Mouse (Mus musculus) CH12F3 (cell line): ENCODE data around the gene Tubb5.
"Not testable (repeated sequence)": the region's sequence is repeated elsewhere in the genome, so short reads cannot be mapped to it uniquely, and the experiment has no call there.

Experiments
- in situ Hi-C: fragments of 300-500 bp; cut with MboI; formaldehyde crosslinking; loops from 2 replicates; pipeline ENCODE4 v1.14.3; 2020; ENCODE audit warnings: low sequenced_read_pairs

Gene Tubb5

DNA sequence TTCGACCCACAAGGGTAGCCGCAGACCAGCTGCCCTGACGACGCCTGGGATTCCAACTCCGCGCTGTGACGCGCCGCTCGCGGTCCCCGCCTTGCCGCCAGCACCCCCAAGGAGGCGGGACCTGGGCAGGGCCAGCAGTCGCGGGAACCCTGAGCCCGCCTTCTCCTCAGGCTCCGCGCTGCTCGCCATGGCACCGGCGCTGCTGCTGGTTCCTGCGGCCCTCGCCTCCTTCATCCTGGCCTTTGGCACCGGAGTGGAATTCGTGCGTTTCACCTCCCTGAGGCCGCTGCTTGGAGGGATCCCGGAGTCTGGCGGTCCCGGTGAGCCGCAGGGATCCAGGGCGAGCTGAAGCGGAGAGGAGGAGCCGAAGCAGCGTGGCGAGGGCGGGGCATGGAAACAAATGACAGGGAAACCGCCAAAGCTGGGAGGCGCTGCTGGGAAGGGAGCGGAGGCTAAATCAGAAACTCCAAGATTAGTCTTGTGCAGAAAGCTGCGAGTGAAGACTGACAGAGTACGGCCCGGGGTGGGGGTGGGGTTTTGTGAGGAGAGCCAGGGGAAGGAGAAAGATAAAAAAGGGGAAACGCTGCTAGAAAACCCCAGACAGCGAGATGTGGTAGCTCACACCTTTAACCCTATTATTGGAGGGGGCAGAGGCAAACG is 23.2 kb upstream of the Tubb5 start, which contains the start of gene Nrm:
Nrm (plus strand) TSS at position 121 of the 660 bp plus-strand sequence.
- in situ Hi-C loops: no loop called here

DNA sequence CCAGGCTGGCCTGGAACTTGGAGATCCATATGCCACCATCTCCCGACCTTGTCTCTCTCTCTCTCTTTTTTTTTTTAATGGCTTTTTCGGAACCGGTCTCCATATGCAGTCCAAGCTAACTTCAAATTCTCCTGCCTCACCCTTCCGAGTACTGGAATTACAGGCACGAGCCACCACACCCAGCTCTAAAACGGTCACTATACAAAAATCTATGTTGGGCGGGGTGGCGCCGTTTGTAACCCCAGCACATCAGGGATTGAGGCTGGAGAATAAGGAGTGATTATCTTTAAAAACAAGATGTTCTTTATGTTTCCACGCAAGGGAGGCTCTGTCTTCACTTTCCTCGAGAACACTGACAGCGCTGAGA is 22.7 kb upstream of the Tubb5 start:
- in situ Hi-C loops: no loop called here

DNA sequence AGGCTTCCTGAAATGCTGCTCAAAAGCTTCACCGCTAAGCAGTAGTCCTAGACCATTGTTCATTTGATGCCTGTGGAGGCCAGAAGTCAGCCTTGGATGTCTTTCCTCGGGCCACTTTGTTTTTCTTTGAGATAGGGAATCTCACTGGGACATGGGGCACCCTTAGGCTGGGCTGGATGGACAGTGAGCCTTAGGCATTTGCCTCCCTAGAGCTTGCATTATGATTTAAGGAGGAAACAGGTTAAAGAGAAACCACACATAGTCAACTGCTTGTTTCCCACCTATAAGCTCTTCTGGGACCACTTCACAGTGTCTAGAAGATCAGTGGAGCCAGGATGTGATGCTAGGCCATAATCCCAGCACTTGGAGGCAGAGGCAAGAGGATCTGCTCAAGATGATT is 21.7 kb upstream of the Tubb5 start:
- in situ Hi-C loops: no loop called here

DNA sequence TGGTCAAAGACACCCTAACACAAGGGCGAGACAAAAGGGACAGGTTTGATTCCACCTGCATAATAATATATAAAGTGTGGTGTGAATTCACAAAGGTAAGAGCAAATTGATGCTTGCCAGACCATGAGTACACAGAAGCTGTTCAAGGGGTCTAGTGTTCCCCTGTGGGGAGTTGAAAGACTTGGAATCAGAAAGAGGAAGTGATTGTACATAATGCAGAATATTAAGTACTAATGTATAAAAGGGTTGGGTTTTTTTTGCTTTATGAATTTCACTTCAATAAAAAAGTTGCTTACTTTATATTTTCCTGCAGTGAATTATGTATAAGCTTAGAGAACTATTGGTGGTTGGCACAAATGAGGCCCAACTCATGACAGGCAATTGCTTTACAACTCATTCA is 21.3 kb upstream of the Tubb5 start:
- in situ Hi-C loops: no loop called here

DNA sequence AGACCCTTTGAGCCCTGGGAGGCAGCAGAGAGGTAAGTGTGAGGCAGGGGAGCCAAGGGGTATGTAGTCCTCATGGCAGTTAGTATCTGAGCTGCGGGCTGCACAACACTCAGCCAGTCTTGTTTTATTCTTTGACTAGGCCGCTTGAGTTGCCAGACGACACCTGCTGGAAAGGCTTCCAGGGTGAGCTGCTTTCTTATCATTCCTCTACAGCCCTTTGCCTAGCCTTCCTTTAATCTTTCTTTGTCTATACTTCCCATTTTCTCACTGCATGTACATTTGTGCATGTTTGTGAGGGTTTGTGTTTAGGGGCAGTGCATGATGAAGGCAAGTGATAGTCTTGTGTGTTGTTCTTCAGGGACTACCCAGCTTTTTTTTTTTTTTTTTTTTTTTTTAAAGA is 12.9 kb upstream of the Tubb5 start:
- in situ Hi-C loops: no loop called here

DNA sequence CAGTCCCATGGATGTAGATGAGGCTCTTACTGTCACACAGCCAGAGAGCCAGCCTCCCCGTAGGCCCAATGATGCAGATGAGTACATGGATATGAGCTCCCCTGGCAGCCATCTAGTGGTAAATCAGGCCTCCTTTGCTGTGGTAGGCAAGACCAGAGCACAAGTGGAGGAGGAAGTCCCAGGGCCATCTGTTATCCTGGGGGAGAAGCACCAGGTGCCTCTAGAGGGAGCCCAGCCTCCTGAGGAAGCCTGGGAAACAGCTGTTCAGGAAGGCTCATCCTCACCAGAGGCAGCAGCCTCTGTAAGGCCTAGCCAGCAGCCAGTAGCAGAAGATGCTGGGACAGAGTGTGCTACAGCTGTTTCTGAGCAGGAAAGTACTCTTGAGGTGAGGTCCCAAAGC is 10.0 kb upstream of the Tubb5 start:
- in situ Hi-C loops: no loop called here

DNA sequence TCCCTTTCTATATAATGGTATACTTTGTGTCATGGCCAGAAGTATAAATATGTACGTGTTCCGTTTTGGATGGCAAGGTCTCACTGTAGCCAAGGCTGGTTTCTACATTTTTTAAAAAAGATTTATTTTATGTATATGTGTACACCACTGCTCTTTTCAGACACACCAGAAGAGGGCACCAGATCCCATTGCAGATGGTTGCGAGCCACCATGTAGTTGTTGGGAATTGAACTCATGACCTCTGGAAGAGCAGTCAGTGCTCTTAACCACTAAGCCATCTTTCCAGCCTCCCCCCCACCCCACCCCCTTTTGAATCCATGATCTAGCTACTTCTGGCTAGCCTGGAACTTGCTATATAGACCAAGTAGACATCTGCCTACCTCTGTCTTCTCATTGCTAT is 5.4 kb upstream of the Tubb5 start:
- in situ Hi-C loops: no loop called here

DNA sequence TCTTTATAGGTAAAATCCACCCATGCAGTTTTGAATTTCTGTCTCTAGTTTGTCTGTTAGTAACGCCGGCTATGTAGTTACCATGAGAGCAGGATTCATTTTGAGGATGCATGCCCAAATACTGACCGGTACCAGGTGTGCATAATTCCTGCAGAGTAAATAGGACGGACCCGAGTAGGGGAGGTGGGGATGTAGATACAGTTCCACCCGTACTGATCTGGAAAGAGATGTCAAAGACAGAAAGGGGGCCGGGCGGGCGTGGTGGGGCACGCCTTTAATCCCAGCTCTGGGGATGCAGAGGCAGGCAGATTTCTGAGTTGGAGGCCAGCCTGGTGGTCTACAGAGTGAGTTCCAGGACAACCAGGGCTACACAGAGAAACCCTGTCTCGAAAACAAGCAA is 3.9 kb upstream of the Tubb5 start:
- in situ Hi-C loops: no loop called here

DNA sequence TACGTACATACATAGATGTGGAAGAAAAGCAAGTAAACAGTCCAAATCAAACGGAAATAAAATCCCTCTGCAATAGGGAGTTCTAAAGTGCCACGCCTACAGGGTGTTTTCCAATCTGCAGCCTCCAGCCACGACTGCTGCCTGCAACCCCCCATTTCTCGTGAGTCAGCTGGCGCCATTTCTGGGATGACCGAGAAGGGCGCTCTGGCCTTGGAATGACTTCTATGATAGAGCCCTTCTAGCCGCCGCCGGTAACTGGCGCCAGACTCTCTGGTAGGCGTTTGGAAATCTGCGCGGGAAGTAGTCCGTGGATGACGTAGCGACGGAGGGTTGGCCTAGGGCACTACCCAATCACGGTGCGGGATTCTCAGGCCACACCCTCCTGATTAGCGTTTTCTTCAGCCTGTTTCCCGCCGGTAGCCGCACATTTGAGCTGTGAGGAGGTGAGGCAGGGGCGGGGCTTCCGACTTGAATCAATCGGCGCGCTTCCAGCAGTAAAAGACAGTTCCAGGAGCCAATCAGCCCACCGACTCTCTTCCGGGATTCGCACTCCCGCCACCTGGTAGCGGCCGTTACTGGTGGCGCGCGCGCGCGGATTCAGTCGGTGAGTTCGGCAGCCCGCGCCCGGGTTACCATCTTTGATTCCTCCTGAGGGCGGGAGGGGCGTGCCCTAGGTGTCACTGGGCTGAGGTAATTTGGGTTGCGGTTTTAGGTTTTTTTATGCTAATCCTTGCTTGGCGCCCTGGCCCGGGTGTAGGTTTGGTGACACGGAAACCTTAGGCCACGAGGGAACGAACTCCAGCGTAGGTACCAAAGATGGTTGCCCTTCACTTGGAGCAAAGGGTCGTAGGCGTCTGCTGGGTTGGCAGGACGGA is 3.2 kb upstream of the Tubb5 start, which contains the start of gene Mdc1:
Mdc1 (plus strand) TSS at position 440 of the 875 bp plus-strand sequence.
- in situ Hi-C loops: no loop called here

DNA sequence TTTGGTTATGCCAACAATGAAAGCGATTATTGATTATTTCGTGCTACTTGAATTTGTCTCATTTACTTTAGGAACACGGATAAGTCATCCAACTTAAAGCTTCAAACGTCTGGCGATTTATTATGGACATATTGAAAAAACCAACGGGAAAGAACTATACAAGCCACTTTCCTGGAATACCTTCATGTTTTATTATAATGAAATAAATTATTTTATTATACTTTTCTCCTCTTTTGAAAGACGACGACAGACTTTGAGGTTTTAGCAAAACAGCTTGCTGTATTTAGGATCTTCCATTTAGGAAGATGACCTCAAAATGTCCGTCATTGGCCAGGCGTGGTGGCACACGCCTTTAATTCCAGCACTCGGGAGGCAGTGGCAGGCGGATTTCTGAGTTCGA is 2.5 kb upstream of the Tubb5 start:
- in situ Hi-C loops: no loop called here

DNA sequence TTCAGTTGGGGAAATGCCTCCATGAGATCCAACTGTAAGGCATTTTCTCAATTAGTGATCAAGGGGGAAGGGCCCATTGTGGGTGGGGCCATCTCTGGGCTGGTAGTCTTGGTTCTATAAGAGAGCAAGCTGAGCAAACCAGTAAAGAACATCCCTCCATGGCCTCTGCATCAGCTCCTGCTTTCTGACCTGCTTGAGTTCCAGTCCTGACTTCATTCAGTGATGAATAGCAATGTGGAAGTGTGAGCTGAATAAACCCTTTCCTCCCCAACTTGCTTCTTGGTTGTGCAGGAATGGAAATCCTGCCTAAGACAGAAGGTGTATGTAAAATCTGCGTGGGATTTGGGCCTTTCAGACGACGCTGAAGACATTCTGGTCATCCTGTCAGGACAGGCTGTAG is 896 bp upstream of the Tubb5 start:
- in situ Hi-C loops: not testable (repeated sequence)

DNA sequence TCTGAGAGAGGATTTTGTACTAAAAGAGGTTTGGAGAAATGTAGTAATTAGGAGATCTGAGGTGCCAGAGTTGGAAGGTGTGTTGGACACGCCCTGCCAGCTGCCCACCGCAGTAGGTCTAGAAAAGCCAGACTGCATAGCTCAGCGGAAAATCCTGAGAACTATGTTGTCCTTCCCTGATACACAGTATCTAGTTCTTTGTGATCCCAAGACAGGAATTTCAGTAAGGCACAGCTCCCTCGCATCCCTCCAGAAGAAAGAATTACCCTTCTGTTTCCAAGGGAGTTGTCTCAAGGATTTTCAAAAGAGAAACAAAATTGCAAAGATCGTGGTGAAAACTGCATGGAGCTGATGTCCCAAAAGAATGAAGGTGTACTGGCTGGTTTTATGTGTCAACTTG is 464 bp upstream of the Tubb5 start:
- in situ Hi-C loops: no loop called here

DNA sequence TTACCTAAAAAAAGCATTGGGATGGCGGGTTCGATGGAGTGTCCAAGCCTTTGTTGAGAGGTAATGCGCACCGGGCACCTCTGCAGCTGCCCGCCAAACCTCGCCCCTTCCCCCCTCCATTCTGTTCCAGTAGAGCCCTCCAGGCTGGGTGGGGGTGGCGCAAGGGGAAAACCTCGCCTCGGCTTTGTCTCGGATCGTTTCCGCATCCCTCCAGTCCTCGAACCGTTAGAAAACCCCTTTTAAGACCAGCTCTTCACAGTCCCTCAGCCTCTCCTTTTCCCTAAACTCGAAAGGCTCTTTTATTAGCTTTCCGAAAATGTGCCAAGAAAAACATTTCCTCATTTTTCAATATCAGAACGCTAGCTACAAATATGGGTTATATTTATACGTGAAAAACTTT is 619 bp downstream of the Tubb5 start:
- in situ Hi-C loops: no loop called here

DNA sequence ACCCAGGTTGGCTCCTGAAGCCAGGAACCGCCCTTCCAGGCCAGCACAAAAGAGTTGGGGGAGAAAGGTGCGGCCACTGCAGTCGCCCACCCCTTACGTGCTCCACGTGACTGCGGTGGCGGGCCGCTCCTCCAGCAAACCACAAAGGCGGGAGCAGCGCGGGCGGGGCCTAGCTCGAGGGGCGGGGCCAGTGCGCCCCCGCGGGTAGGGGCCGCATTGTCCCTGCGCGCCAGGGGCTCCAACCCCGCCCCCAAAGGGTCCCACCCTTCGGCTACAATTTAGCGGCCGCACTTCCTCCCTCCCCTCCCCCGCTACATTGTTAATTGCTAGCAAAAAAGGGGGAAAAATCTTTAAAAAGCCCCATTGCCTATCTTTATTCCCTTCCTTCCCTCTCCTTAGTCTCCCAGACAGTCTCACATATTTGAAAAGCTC is 1.1 kb downstream of the Tubb5 start:
- in situ Hi-C loops: no loop called here

DNA sequence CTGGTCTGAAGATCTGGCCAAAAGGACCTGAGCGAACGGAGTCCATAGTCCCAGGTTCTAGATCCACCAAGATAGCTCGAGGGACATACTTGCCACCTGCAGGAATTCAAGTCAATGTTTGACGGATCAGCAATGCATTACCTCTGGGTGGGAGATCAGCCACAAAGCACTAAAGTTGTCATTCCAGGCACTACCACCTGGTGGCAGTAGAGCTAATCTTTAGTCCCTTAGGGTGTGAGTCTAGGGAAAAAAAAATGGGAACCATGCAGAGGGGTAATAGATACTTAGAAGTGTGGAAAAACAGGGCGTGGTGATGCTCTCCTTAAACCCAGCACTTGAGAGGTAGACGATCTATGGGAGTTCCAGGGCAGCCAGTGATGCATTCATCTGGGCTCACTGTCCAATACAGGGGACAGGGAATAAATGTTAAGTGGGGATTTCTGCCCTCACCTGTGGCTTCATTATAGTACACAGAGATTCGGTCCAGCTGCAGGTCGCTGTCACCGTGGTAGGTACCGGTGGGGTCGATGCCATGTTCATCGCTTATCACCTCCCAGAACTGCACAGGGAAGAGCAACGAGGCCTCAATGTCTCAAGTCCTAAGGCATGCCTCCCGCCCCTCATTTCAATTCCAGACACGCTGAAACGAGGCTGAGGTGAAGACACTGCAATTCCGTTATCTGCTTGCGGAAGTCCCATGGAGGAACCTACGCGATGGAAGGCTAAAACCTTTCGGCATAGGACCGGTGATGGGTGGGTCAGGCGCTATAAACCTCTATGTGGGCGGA is 1.7 kb downstream of the Tubb5 start:
- in situ Hi-C loops: no loop called here

DNA sequence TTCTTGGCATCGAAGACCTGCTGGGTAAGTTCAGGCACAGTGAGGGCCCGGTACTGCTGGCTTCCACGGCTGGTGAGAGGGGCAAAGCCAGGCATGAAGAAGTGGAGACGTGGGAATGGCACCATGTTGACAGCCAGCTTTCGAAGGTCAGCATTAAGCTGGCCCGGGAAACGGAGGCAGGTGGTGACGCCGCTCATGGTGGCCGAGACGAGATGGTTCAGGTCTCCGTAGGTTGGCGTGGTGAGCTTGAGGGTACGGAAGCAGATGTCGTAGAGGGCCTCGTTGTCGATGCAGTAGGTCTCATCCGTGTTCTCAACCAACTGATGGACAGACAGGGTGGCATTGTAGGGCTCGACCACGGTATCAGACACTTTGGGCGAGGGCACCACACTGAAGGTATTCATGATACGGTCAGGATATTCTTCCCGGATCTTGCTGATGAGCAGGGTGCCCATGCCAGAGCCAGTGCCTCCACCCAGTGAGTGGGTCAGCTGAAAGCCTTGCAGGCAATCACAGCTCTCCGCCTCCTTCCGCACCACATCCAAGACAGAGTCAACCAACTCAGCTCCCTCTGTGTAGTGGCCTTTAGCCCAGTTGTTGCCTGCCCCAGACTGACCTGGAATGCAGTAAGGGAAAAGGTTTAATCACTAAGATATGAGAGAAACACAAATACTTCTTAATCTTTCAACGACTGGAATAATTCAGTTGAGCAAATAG is 2.5 kb downstream of the Tubb5 start:
- in situ Hi-C loops: no loop called here

DNA sequence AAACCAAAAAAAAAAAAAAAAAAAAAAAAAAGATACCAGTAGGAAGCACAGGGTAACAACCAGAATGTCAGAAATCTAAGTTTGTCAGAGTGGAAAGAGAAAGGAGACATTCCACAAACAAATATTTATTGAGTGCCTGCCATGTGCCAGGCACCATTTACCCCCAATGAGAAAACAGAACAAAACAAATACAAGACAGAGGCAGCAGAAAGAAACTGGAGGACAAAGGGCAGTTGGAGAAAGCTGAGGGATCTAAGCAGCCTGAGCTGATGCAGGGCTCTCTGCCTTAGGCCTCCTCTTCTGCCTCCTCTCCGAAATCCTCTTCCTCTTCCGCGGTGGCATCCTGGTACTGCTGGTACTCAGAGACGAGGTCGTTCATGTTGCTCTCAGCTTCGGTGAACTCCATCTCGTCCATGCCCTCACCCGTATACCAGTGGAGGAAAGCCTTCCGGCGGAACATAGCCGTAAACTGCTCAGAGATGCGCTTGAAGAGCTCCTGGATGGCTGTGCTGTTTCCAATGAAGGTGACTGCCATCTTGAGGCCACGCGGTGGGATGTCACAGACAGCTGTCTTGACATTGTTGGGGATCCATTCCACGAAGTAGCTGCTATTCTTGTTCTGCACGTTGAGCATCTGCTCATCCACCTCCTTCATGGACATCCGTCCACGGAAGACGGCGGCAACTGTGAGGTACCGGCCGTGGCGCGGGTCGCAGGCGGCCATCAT is 3.2 kb downstream of the Tubb5 start:
- in situ Hi-C loops: loop anchor here (5.0 kb wide), 1 partner anchor 37 kb away; no protein-coding TSS in a partner anchor

DNA sequence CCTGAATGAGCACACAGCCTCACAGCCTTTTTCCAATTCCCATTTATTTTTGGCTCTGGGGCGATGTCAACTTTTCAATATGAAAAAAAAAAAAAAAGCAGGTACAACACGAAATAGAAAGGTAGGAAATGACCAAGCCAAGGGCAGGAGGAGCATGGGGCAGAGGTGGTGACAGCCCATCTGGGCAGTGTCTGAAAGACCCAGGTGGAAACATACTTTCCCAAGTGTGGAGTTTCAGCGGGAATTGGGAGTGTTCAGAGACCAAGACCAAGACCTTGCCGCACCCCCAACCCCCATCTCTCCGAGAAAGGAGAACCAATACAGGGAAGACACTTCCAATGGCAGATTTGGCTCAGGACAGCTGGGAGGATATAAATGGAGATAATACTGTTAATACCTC is 4.2 kb downstream of the Tubb5 start:
- in situ Hi-C loops: loop anchor here (5.0 kb wide), 1 partner anchor 38 kb away; no protein-coding TSS in a partner anchor

DNA sequence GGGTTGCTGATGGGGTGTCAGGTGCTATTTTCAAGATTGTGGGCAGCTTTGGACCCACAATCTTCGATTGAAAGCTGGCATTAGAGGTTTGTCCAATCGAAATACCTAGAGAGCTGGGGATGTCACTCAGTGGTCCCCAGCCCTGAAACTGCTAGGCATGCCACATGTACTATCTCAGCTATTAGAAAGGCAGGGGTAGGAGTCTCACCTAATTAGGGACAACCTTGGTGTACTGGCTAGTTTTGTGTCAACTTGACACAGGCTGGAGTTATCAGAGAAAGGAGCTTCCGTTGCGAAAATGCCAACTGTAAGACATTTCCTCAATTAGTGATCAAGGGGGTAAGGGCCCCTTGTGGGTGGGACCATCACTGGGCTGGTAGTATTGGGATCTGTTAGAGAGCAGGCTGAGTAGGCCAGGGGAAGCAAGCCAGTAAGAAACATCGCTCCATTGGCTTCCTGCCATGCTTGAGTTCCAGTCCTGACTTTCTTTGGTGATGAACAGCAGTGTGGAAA is 4.8 kb downstream of the Tubb5 start:
- in situ Hi-C loops: loop anchor here (5.0 kb wide), 1 partner anchor 39 kb away; no protein-coding TSS in a partner anchor
